Mouse (Mus musculus): ENCODE data around the gene Dnajb12. TPM values are rescaled to one million over a fixed set of nuclear protein-coding genes. Genes with fewer than 3 reads are reported as not detected.

The Dnajb12 gene
- polyA plus RNA-seq, 1 experiment: not detected

GRCm38 (mm10) chr10:59848079-59848877, 31.1 kb upstream of the Dnajb12 start:
- H3K27ac ChIP-seq (ENCODE audit: insufficient read depth, low read depth, low read length): peak overlapping the region; percentile 62
- WGBS: 85% methylated on average over 11 of the region's 11 CpGs
- no peak for TF ChIP-seq POLR2A (IDR thresholded peaks at IDR 0.05; ENCODE audit: insufficient read depth, low read depth, low read length)
- TF ChIP-seq CTCF (IDR thresholded peaks at IDR 0.05; ENCODE audit: insufficient read depth, low read depth, low read length): no peak
- H3K4me3 ChIP-seq (ENCODE audit: insufficient read depth, low read depth, low read length): no peak overlapping the region
- peaks cover 24% of the 10 kb centered on the region for H3K4me1 ChIP-seq (ENCODE audit: control insufficient read depth, insufficient read depth, low read length)

GRCm38 (mm10) chr10:59848953-59849352, 30.4 kb upstream of the Dnajb12 start:
- no peak for TF ChIP-seq POLR2A (IDR thresholded peaks at IDR 0.05; ENCODE audit: insufficient read depth, low read depth, low read length)
- no peak for TF ChIP-seq CTCF (IDR thresholded peaks at IDR 0.05; ENCODE audit: insufficient read depth, low read depth, low read length)
- peak overlapping the region; percentile 29; the same call in 1 of the 2 replicates for H3K27ac ChIP-seq (ENCODE audit: insufficient read depth, low read depth, low read length)
- WGBS: 44% methylated on average over 9 of the region's 9 CpGs

GRCm38 (mm10) chr10:59849371-59849770, 30.0 kb upstream of the Dnajb12 start:
- H3K27ac ChIP-seq (ENCODE audit: insufficient read depth, low read depth, low read length): 0 out of 2 replicates have a peak overlapping the region, but pooled peaks have one; percentile 12
- WGBS: 79% methylated on average over 7 of the region's 7 CpGs
- H3K4me3 ChIP-seq (ENCODE audit: insufficient read depth, low read depth, low read length): no peak overlapping the region
- TF ChIP-seq CTCF (IDR thresholded peaks at IDR 0.05; ENCODE audit: insufficient read depth, low read depth, low read length) (no peak), POLR2A (IDR thresholded peaks at IDR 0.05; ENCODE audit: insufficient read depth, low read depth, low read length) (no peak)
- H3K4me1 ChIP-seq (ENCODE audit: control insufficient read depth, insufficient read depth, low read length): peaks cover 18% of the 10 kb centered on the region

More at GRCm38 (mm10) chr10:59848953-59849352, 30.4 kb upstream of the Dnajb12 start:
- H3K4me1 ChIP-seq (ENCODE audit: control insufficient read depth, insufficient read depth, low read length): peaks cover 21% of the 10 kb centered on the region
- H3K4me3 ChIP-seq (ENCODE audit: insufficient read depth, low read depth, low read length): no peak overlapping the region

DNA sequence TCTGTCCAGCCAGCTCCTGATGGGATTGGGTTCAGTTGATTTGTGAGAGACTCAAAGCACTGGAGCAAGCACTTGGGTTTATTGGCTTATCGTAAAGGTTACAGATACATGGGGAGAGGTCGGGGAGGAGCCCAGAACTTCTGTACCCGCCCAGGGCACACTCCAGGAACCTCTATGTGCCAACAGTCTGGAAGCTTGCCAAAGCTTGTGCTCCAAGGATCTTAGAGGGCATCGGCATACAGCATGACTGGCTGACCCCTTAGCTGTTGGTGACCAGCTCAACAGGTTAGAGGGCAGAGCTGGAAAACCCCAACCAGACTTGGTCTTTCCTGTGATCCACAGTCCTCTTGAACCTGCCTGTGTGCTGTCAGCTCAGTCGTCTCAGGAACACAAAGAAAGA, 22.2 kb upstream of the Dnajb12 start:
- Histone ChIP-seq H3K4me3 (ENCODE audit: insufficient read depth, low read depth, low read length) (no peak overlapping the region), H3K4me1 (ENCODE audit: control insufficient read depth, insufficient read depth, low read length) (peaks cover 35% of the 10 kb centered on the region), H3K27ac (ENCODE audit: insufficient read depth, low read depth, low read length) (no peak overlapping the region)
- TF ChIP-seq POLR2A (IDR thresholded peaks at IDR 0.05; ENCODE audit: insufficient read depth, low read depth, low read length) (no peak), CTCF (IDR thresholded peaks at IDR 0.05; ENCODE audit: insufficient read depth, low read depth, low read length) (no peak)
- 88% methylated on average over 5 of the region's 5 CpGs for WGBS

- TF ChIP-seq POLR2A (IDR thresholded peaks at IDR 0.05; ENCODE audit: insufficient read depth, low read depth, low read length): no peak
- TF ChIP-seq CTCF (IDR thresholded peaks at IDR 0.05; ENCODE audit: insufficient read depth, low read depth, low read length): no peak
- no peak overlapping the region for H3K27ac ChIP-seq (ENCODE audit: insufficient read depth, low read depth, low read length)
- 94% methylated on average over 9 of the region's 9 CpGs for WGBS
- peaks cover 61% of the 10 kb centered on the region for H3K4me1 ChIP-seq (ENCODE audit: control insufficient read depth, insufficient read depth, low read length)
- no peak overlapping the region for H3K4me3 ChIP-seq (ENCODE audit: insufficient read depth, low read depth, low read length)
Measured at GRCm38 (mm10) chr10:59860684-59861083, 18.7 kb upstream of the Dnajb12 start.

DNA sequence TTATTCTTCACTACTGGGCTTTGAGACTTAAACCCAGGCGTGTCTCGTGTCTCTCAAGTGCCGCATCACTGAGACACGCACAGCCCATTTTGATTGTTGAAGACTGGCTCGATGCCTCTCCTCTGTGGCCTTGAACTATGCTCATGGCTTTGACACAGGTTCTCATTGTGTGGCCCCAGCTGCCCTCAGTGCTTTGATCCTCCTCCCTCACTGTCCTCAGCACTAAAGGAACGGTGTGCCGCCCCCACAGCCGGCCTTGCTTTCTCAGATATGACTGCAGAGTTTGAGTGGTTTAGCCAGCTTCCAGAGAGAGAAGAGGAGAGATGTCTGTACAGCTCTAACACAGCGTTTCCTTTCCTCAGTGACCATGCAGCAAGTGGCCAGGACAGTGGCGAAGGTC, 18.2 kb upstream of the Dnajb12 start:
- Histone ChIP-seq H3K27ac (ENCODE audit: insufficient read depth, low read depth, low read length) (no peak overlapping the region), H3K4me1 (ENCODE audit: control insufficient read depth, insufficient read depth, low read length) (peaks cover 61% of the 10 kb centered on the region), H3K4me3 (ENCODE audit: insufficient read depth, low read depth, low read length) (no peak overlapping the region)
- WGBS: 90% methylated on average over 10 of the region's 10 CpGs
- no peak for TF ChIP-seq POLR2A (IDR thresholded peaks at IDR 0.05; ENCODE audit: insufficient read depth, low read depth, low read length)
- no peak for TF ChIP-seq CTCF (IDR thresholded peaks at IDR 0.05; ENCODE audit: insufficient read depth, low read depth, low read length)

DNA sequence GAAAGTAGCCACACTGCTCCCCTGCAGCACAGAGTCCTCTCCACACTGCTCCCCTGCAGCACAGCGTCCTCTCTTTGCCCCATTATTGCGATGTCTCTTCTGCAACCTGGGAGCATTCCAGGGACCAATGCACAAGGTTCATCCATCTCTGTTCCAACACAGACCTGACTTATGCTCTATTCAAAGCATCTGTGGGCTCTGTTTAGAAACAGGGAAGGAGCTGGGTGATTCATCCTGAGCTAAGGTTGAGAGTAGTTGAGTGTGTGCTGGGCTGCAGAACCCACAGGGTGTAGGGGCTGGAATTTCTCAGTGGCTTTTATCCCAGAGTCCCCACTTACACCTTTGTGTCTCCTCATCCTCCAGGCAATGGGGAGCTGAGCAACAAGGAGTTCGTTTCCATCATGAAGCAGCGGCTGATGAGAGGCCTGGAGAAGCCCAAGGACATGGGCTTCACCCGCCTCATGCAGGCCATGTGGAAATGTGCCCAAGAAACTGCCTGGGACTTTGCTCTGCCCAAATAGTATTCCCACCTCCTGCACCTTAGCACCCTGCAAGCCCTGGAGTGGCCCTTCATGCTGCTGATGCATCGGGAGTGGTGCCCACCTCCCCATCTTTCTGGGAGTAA, 16.4 kb upstream of the Dnajb12 start:
- Histone ChIP-seq H3K4me3 (ENCODE audit: insufficient read depth, low read depth, low read length) (no peak overlapping the region), H3K4me1 (ENCODE audit: control insufficient read depth, insufficient read depth, low read length) (peaks cover 58% of the 10 kb centered on the region), H3K27ac (ENCODE audit: insufficient read depth, low read depth, low read length) (peak overlapping the region; percentile 42)
- WGBS: 74% methylated on average over 6 of the region's 6 CpGs
- no peak for TF ChIP-seq CTCF (IDR thresholded peaks at IDR 0.05; ENCODE audit: insufficient read depth, low read depth, low read length)
- no peak for TF ChIP-seq POLR2A (IDR thresholded peaks at IDR 0.05; ENCODE audit: insufficient read depth, low read depth, low read length)

- TF ChIP-seq CTCF (IDR thresholded peaks at IDR 0.05; ENCODE audit: insufficient read depth, low read depth, low read length) (no peak), POLR2A (IDR thresholded peaks at IDR 0.05; ENCODE audit: insufficient read depth, low read depth, low read length) (no peak)
- 51% methylated on average over 4 of the region's 4 CpGs for WGBS
- Histone ChIP-seq H3K27ac (ENCODE audit: insufficient read depth, low read depth, low read length) (no peak overlapping the region; the same call in 1 of the 2 replicates), H3K4me3 (ENCODE audit: insufficient read depth, low read depth, low read length) (no peak overlapping the region), H3K4me1 (ENCODE audit: control insufficient read depth, insufficient read depth, low read length) (peaks cover 51% of the 10 kb centered on the region)
Measured at GRCm38 (mm10) chr10:59863620-59864019, 15.7 kb upstream of the Dnajb12 start.

DNA sequence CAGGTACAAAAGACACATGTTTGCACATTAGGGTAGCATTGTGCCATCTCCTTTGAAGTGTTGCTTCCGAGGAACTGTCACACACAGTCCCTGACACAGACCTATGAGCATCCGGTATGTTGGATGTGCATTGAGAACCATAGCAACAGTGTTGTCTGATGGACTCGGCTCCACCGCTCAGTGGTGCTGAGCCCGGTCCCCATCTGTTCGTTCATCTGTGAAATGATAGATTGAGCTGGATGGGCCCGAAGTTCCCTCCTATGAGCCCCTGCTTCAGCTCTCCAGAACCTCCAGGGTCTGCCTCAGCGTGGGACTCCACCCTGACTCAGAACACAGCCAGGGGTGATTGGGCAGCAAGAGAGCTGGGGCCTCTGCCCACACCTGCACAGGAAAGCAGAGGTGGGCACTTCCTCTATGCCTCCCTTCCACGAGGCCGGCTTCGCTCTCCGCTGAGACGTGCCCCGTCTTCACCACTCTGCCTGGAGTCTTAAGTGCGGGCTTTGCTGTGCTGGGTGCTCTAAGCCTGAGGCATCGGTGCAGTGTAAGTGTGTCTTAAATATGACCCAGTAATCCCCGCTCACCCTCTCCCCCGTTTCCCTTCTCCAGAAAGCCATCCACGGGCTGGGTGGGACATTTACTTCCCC, 15.0 kb upstream of the Dnajb12 start:
- WGBS: 70% methylated on average over 19 of the region's 19 CpGs
- no peak for TF ChIP-seq POLR2A (IDR thresholded peaks at IDR 0.05; ENCODE audit: insufficient read depth, low read depth, low read length)
- TF ChIP-seq CTCF (IDR thresholded peaks at IDR 0.05; ENCODE audit: insufficient read depth, low read depth, low read length): no peak
- Histone ChIP-seq H3K27ac (ENCODE audit: insufficient read depth, low read depth, low read length) (no peak overlapping the region), H3K4me1 (ENCODE audit: control insufficient read depth, insufficient read depth, low read length) (peaks cover 45% of the 10 kb centered on the region), H3K4me3 (ENCODE audit: insufficient read depth, low read depth, low read length) (no peak overlapping the region)

Data from olfactory bulb, adult 2 months (tissue).